ENCODE assay signal across 14 mouse cellular contexts in genomic region chr7:80766072-80766471, GRCm38 (mm10). TPM values are rescaled to one million over a fixed set of nuclear protein-coding genes. Genes with fewer than 3 reads are reported as not detected.
DNase-seq lines count a peak whose midpoint lies in the region; ATAC-seq and TF ChIP-seq lines count a peak whose summit lies in the region.
"Had no signal": no experiment of that assay in that cellular context is flagged by ENCODE, and none has a peak within 500 bp of the region (broad histone marks: within the 10 kb centered on the region; RNA-seq: fewer than 3 reads in every experiment).

No protein-coding gene starts in this region.

- DNase-seq in cerebellum, adult 8-10 months: peak; percentile 16
- no peak for DNase-seq in cerebellum, postnatal 4 days (ENCODE audit: low spot score in 2 of 2)
- peak; percentile 35 to 51 for DNase-seq in left cerebral cortex, adult 2 months (ENCODE audit: extremely low spot score in 1 of 2, low spot score in 2 of 2)
- DNase-seq in left cerebral cortex, postnatal 4 days: no peak
- peak; percentile 61 for DNase-seq in NIH3T3 (ENCODE audit: low read depth)
- no peak for DNase-seq in embryo, embryonic 10 days (ENCODE audit: low spot score)
- DNase-seq: gastrocnemius, postnatal 10 days; kidney, postnatal 4 days had no signal

- H3K36me3 ChIP-seq in neural tube, embryonic 15.5 days: peaks cover 5% of the 10 kb centered on the region; the same call in 1 of the 2 replicates
- H3K36me3 ChIP-seq: midbrain, embryonic 12.5 days had no signal

- H3K27me3 ChIP-seq in neural tube, embryonic 15.5 days (replicated peaks): no peaks in the 10 kb centered on the region
- H3K27me3 ChIP-seq: midbrain, embryonic 12.5 days had no signal

- no peak overlapping the region for H3K4me2 ChIP-seq in neural tube, embryonic 15.5 days
- H3K4me2 ChIP-seq: hindbrain, embryonic 14.5 days; midbrain, embryonic 12.5 days had no signal

- H3K4me3 ChIP-seq in left cerebral cortex, adult 2 months: no peak overlapping the region
- H3K4me3 ChIP-seq in neural tube, embryonic 15.5 days (replicated peaks): no peak overlapping the region
- H3K4me3 ChIP-seq: erythroblast, embryonic 14.5 days; midbrain, embryonic 12.5 days had no signal

- H3K9me3 ChIP-seq in neural tube, embryonic 15.5 days (replicated peaks): no peaks in the 10 kb centered on the region
- H3K9me3 ChIP-seq: midbrain, embryonic 12.5 days had no signal

- H3K9ac ChIP-seq in neural tube, embryonic 15.5 days (replicated peaks): no peak overlapping the region
- H3K9ac ChIP-seq: hindbrain, embryonic 14.5 days; liver, embryonic 14.5 days; midbrain, embryonic 12.5 days had no signal

- intact Hi-C loops in left cerebral cortex, adult 2 months (cut with DNase I): loop anchor here (2.0 kb wide), 3 partner anchors 37 to 75 kb away; no protein-coding TSS in a partner anchor
- intact Hi-C loops in left cerebral cortex, postnatal 4 days (cut with DNase I): no loop called here

- no peak for TF ChIP-seq CTCF in left cerebral cortex, adult 2 months (IDR thresholded peaks at IDR 0.05)

- peak overlapping the region; percentile 69 for H3K27ac ChIP-seq in left cerebral cortex, adult 2 months
- no peak overlapping the region for H3K27ac ChIP-seq in neural tube, embryonic 15.5 days (replicated peaks)
- H3K27ac ChIP-seq: liver, embryonic 14.5 days; midbrain, embryonic 12.5 days had no signal

- H3K4me1 ChIP-seq in neural tube, embryonic 15.5 days: peaks cover 2% of the 10 kb centered on the region; the same call in 1 of the 2 replicates

- WGBS in neural tube, embryonic 15.5 days: 68% methylated on average over 3 of the region's 3 CpGs

- ATAC-seq in megakaryocyte progenitor cell, adult 5-6 weeks (replicated peaks; ENCODE audit: poor library complexity): peak; percentile 9; the same call in 1 of the 2 replicates
- no peak for ATAC-seq in neural tube, embryonic 15.5 days (ENCODE audit: low FRiP score)

RNA-seq across cellular contexts. Expression of gene Iqgap1, which starts 59.7 kb away (rescaled TPM):
- 10 to 100 TPM; 26.0 to 27.3 TPM for total RNA-seq in left cerebral cortex, adult 2 months (2021)
- 10 to 100 TPM; 40.9 to 43.2 TPM for total RNA-seq in left cerebral cortex, postnatal 4 days (2021)
- total RNA-seq in megakaryocyte progenitor cell, adult 5-6 weeks (2015): 90.5 and 94.3 TPM in 2 replicates
- total RNA-seq in megakaryocyte progenitor cell, adult 5-6 weeks (2017): 81.0 and 113 TPM in 2 replicates
- polyA plus RNA-seq in neural tube, embryonic 15.5 days (2015; fragmentation: Nextera tagmentation; extraction: Ambion mirVana): 18.1 and 31.0 TPM in 2 replicates

Comparison
In these comparisons a context has a peak if more than half of its experiments do, and no peak if none do; other contexts are left out.
1. DNase-seq: peak in cerebellum, adult 8-10 months (single experiment), left cerebral cortex, adult 2 months (2 of 2) and NIH3T3 (single experiment); none in cerebellum, postnatal 4 days (0 of 2), left cerebral cortex, postnatal 4 days (single experiment) and embryo, embryonic 10 days (single experiment).